Mouse (Mus musculus) brain, embryonic 14.5 days (tissue): ENCODE measurements around the gene Ipcef1.

ENCODE experiments used
- CTCF ChIP-seq: fragments of 200-500 bp; IDR thresholded peaks from 2 replicates; pipeline ENCODE4 v1.5.1; 2012; ENCODE audit warnings: inconsistent platforms, mild to moderate bottlenecking, moderate library complexity, borderline replicate concordance; ENCODE audit not compliant: insufficient read depth, insufficient read length; ENCODE audit errors: extremely low read depth
- POLR2A ChIP-seq: fragments of 200-500 bp; IDR thresholded peaks from 2 replicates; pipeline ENCODE4 v1.6.1; 2012; ENCODE audit warnings: mild to moderate bottlenecking, inconsistent platforms, borderline replicate concordance; ENCODE audit not compliant: poor library complexity, insufficient read depth, insufficient read length, severe bottlenecking; ENCODE audit errors: extremely low read depth

GRCm38 (mm10) chr10:7047919-7048291 lies 4.4 kb downstream of the Ipcef1 start:
- TF ChIP-seq CTCF: no peak
- TF ChIP-seq POLR2A: no peak
